Mouse (Mus musculus): ENCODE measurements around the gene Hoxc5.

DNA sequence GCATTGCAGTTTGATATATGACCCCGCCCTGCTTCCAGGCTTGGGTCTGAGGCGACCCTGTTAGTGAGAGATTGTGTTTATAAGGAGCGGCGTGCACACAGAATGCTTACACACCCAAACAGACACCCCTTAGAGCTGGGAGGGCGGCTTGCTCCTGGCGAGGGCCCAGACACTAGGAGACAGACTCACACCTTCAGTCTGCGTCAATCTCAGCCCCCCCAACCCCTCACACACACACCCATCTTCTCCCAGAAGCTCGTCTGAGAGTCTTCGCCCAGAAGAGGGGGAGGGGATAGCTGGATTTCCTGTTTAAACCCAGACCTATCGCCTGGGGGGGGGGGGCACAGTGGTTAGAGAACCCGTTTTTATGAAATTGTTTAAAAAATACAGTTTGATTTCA is 32.7 kb downstream of the Hoxc5 start:
- TF ChIP-seq CTCF (IDR thresholded peaks at IDR 0.05; ENCODE audit: borderline replicate concordance, control insufficient read depth, extremely low read depth, insufficient read depth, low read length, poor library complexity) (no peak), POLR2A (IDR thresholded peaks at IDR 0.05; ENCODE audit: control insufficient read depth, extremely low read depth, insufficient read depth, low read length, poor library complexity) (no peak)
